Mouse (Mus musculus) thymus, adult 2 months (tissue): ENCODE data around the gene Papolb.

Source experiments
- CTCF ChIP-seq: fragments of 200-500 bp; IDR thresholded peaks from 2 replicates; pipeline ENCODE4 v1.5.1; 2012; ENCODE audit warnings: mild to moderate bottlenecking, control low read depth, low read length, moderate library complexity, borderline replicate concordance; ENCODE audit not compliant: control insufficient read depth, poor library complexity, insufficient read depth; ENCODE audit errors: extremely low read depth
- POLR2A ChIP-seq: fragments of 200-500 bp; IDR thresholded peaks from 2 replicates; pipeline ENCODE4 v1.6.1; 2012; ENCODE audit warnings: mild to moderate bottlenecking, low read length, control low read depth, moderate library complexity; ENCODE audit not compliant: control insufficient read depth, poor library complexity, insufficient read depth; ENCODE audit errors: extremely low read depth

DNA sequence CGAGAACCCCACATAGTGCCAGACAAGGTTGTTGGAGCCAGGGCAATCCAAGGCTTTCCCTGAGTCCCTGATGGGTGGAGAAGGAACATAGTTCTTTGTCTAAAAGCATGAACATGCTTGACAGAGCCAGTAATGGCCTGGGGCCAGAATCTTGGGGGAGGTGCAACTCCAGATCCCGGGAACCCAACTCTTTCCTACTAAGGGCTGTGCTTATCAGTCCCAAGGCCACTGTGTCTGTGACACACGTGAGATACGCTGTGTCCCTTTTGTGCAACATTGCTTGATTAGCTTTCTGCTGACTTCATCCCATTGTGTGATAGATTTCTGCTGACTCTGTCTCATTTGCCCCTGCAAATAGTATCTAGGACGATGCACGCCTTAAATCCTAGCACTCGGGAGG, 47.0 kb upstream of the Papolb start:
- no peak for TF ChIP-seq CTCF
- TF ChIP-seq POLR2A, result no peak
